Mouse (Mus musculus) macrophage (primary cell): ENCODE results near the gene Arap1. TPM values are rescaled to one million over a fixed set of nuclear protein-coding genes. Genes with fewer than 3 reads are reported as not detected.

Experiments
- H3K27ac ChIP-seq: fragments of 350-480 bp; formaldehyde crosslinking; 2 replicates; pipeline ENCODE4 v1.9.0; 2021
- H3K36me3 ChIP-seq: fragments of 350-480 bp; formaldehyde crosslinking; 2 replicates; pipeline ENCODE4 v1.9.0; 2021; ENCODE audit errors: inconsistent target
- H3K4me3 ChIP-seq: fragments of 350-480 bp; formaldehyde crosslinking; 2 replicates; pipeline ENCODE4 v1.9.0; 2021; ENCODE audit errors: inconsistent target
- H3K79me2 ChIP-seq: fragments of 350-480 bp; formaldehyde crosslinking; 2 replicates; pipeline ENCODE4 v1.9.0; 2021; ENCODE audit errors: inconsistent target
- WGBS: methylation state at CpG from one replicate; pipeline ENCODE4 v1.1.7; 2026; ENCODE audit warnings: inconsistent platforms; ENCODE audit not compliant: missing documents; 5-methylcytosine and 5-hydroxymethylcytosine counted together
- polyA plus RNA-seq: library from polyadenylated mRNA; stranded (reverse); fragments of 250-400 nt; gene quantifications from 3 replicates; pipeline ENCODE4 v1.2.4, GENCODE M21; 2018; ENCODE audit warnings: inconsistent platforms

Arap1 gene
- polyA plus RNA-seq, 1 experiment from 2014 or later, result 225 TPM

DNA sequence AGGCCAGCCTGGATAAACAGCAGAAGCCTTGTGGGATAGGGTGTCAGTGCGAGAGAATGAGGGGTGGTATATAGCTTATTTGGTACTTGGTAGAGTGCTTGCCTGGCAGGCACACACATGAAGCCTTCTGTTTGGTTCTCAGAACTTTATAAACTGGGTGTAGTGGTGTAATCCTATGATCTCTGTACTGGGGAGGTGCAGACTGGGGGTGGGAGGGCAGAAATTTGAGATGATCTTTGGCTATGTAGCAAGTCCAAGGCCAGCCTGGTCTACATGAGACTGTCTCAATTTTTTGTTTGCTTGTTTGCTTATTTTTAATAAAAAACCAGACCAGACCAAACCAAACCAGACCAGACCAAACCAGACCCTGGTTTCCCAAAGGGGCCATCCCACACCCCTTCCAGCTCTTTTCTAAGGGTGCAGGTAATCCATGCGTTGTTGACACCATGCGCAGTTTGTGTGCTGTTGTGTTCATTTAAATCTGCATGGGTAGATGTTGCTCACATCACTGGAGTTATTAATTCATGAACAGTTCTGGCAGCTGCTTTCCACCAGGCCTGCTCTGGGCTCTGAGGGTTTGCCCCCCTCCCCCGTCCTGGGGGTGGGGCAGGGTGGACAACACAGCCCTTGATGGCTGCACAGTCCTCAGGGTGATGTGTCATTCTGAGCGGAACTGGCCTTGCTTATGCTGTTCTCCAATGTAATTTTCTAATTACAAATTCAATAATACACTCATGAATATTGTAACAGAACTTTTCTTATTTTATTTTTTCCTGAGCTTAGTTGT lies 15.6 kb upstream of the Arap1 start:
- Histone ChIP-seq H3K27ac (no peak overlapping the region), H3K79me2 (no peaks in the 10 kb centered on the region), H3K4me3 (no peak overlapping the region), H3K36me3 (no peaks in the 10 kb centered on the region)
- 98% methylated on average over 5 of the region's 5 CpGs for WGBS

- H3K36me3 ChIP-seq, result no peaks in the 10 kb centered on the region
- no peak overlapping the region for H3K4me3 ChIP-seq
- no peaks in the 10 kb centered on the region for H3K79me2 ChIP-seq
- no peak overlapping the region for H3K27ac ChIP-seq
- WGBS, result 82% methylated on average over 2 of the region's 2 CpGs
These were observed 12.6 kb upstream of the Arap1 start for GRCm38 (mm10) chr7:101335228-101335627.

DNA sequence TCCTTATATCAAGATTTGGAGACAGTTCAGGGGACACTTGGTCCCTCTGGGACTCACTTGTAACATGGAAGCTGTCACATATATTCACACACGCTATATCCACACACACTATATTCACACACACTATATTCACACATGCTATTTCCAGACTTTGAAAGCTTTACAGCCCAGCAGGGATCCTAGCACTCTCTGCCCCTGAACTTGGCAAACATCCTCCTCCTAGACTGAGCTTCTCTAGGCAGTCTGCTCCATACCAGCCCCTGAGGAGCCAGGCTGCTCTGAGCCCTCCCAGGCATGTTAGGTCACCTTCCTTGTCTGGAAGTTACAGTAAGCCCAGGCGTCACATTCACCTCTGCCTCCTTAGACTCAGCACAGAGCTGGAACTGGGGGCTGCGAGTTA lies 11.2 kb upstream of the Arap1 start:
- WGBS, result 89% methylated on average over 3 of the region's 3 CpGs
- H3K79me2 ChIP-seq, result no peaks in the 10 kb centered on the region
- H3K4me3 ChIP-seq, result no peak overlapping the region
- H3K36me3 ChIP-seq, result no peaks in the 10 kb centered on the region
- H3K27ac ChIP-seq, result no peak overlapping the region

- Histone ChIP-seq H3K79me2 (no peaks in the 10 kb centered on the region), H3K36me3 (no peaks in the 10 kb centered on the region), H3K27ac (no peak overlapping the region), H3K4me3 (no peak overlapping the region)
- 93% methylated on average over 3 of the region's 3 CpGs for WGBS
These were observed 10.5 kb upstream of the Arap1 start for GRCm38 (mm10) chr7:101337401-101337800.

DNA sequence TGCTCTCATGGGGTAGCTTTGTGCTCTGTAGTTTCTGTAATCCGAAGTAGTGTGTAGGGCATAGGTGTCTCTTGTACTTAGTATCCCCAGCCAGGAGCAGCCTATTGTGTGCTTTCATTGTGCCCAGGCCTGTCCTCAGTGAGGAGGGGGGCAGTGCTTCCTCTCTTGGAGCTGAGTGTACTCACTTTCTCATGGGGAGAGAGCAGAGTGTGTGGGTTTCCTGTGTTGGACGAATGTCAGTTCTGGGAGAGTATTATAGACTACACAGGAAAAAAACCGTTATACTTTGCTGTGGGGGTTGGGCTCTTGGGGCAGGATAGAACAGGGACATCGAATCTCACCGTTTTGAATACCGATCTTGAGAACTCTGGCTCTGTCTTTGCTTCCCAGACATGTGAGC lies 6.5 kb upstream of the Arap1 start:
- H3K79me2 ChIP-seq, result no peaks in the 10 kb centered on the region
- WGBS, result 24% methylated on average over 6 of the region's 6 CpGs
- no peak overlapping the region for H3K4me3 ChIP-seq
- H3K27ac ChIP-seq, result no peak overlapping the region
- no peaks in the 10 kb centered on the region for H3K36me3 ChIP-seq

- Histone ChIP-seq H3K4me3 (no peak overlapping the region), H3K79me2 (peaks cover 2% of the 10 kb centered on the region; the same call in 1 of the 2 replicates), H3K27ac (no peak overlapping the region), H3K36me3 (no peaks in the 10 kb centered on the region)
- WGBS, result 20% methylated on average over 7 of the region's 7 CpGs
These were observed 4.7 kb upstream of the Arap1 start for GRCm38 (mm10) chr7:101343135-101343534.

GRCm38 (mm10) chr7:101344892-101345291 lies 3.0 kb upstream of the Arap1 start:
- Histone ChIP-seq H3K79me2 (peaks cover 19% of the 10 kb centered on the region), H3K4me3 (no peak overlapping the region), H3K27ac (no peak overlapping the region), H3K36me3 (no peaks in the 10 kb centered on the region)
- 98% methylated on average over 4 of the region's 4 CpGs for WGBS

- Histone ChIP-seq H3K79me2 (peaks cover 38% of the 10 kb centered on the region), H3K27ac (no peak overlapping the region), H3K4me3 (no peak overlapping the region), H3K36me3 (no peaks in the 10 kb centered on the region)
- WGBS, result 88% methylated on average over 2 of the region's 2 CpGs
These were observed 876 bp upstream of the Arap1 start for GRCm38 (mm10) chr7:101346991-101347390.

- no peaks in the 10 kb centered on the region for H3K36me3 ChIP-seq
- WGBS, result 3% methylated on average over 13 of the region's 13 CpGs
- H3K79me2 ChIP-seq, result peaks cover 43% of the 10 kb centered on the region
- peak overlapping the region; percentile 64 for H3K27ac ChIP-seq
- peak overlapping the region; percentile 92 for H3K4me3 ChIP-seq
These were observed 445 bp downstream of the Arap1 start for GRCm38 (mm10) chr7:101348312-101348711.

GRCm38 (mm10) chr7:101349861-101350260 lies 2.0 kb downstream of the Arap1 start:
- H3K27ac ChIP-seq, result no peak overlapping the region
- no peaks in the 10 kb centered on the region for H3K36me3 ChIP-seq
- WGBS, result 100% methylated on average over 1 of the region's 2 CpGs
- no peak overlapping the region for H3K4me3 ChIP-seq
- H3K79me2 ChIP-seq, result peaks cover 58% of the 10 kb centered on the region

GRCm38 (mm10) chr7:101352404-101352803 lies 4.5 kb downstream of the Arap1 start:
- Histone ChIP-seq H3K79me2 (peaks cover 79% of the 10 kb centered on the region), H3K36me3 (no peaks in the 10 kb centered on the region), H3K27ac (no peak overlapping the region), H3K4me3 (no peak overlapping the region)
- WGBS, result 8% methylated on average over 4 of the region's 4 CpGs

- no peak overlapping the region for H3K27ac ChIP-seq
- H3K79me2 ChIP-seq, result peaks cover 85% of the 10 kb centered on the region
- no peaks in the 10 kb centered on the region for H3K36me3 ChIP-seq
- 61% methylated on average over 5 of the region's 5 CpGs for WGBS
- no peak overlapping the region for H3K4me3 ChIP-seq
These were observed 6.6 kb downstream of the Arap1 start for GRCm38 (mm10) chr7:101354423-101354822.

DNA sequence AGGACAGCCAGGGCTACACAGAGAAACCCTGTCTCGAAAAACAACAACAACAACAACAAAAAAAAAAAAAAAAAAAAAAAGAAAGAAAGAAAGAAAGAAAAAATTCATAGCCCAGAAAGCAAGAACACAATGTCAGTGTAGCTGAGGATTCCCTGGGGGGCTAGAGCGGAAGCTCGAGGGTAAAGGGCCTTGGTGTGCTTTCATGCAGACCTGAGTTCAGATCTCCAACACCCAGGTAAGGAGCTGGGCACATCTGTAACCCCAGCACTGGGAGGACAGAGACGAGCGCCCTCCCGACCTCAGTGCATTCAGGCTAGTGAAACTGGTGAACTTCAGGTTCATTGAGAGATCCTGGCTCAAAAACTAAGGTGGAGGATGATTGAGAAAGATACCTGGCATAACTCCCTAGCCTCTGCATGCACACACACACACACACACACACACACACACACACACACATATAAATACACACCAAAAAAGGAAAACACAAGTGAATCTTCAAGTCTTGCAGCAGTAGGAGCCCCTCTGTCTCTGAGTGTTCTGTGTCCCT lies 7.8 kb downstream of the Arap1 start:
- 98% methylated on average over 5 of the region's 6 CpGs for WGBS
- no peak overlapping the region for H3K27ac ChIP-seq
- H3K4me3 ChIP-seq, result no peak overlapping the region
- peaks cover 85% of the 10 kb centered on the region for H3K79me2 ChIP-seq
- no peaks in the 10 kb centered on the region for H3K36me3 ChIP-seq

GRCm38 (mm10) chr7:101356868-101357267 lies 9.0 kb downstream of the Arap1 start:
- WGBS, result 18% methylated on average over 2 of the region's 3 CpGs
- H3K4me3 ChIP-seq, result no peak overlapping the region
- H3K36me3 ChIP-seq, result no peaks in the 10 kb centered on the region
- no peak overlapping the region for H3K27ac ChIP-seq
- peaks cover 84% of the 10 kb centered on the region for H3K79me2 ChIP-seq

DNA sequence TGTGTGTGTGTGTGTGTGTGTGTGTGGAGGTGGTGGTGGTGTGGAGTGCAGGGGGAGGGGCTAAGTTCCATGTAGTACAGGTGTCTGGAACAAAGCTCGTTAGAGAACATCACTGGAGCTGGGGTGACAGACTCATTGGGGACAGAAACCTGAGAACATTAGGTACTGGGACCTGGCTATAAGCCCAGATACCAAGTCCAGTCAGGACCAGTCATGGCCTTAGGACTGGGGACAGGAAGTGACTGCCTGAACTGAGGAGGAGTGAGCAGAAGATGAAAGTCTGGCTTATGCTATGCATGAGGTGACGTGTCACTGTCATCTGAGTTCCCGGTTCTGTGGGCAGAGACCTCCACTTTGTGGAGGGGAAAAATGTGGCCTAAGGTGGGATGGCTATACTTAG lies 12.5 kb downstream of the Arap1 start:
- no peaks in the 10 kb centered on the region for H3K36me3 ChIP-seq
- H3K4me3 ChIP-seq, result no peak overlapping the region
- WGBS, result 45% methylated on average over 3 of the region's 3 CpGs
- peak overlapping the region; percentile 97 for H3K27ac ChIP-seq
- H3K79me2 ChIP-seq, result peaks cover 91% of the 10 kb centered on the region
